Mouse (Mus musculus) neural tube, embryonic 14.5 days (tissue): ENCODE results near the gene Nfat5. TPM values are rescaled to one million over a fixed set of nuclear protein-coding genes. Genes with fewer than 3 reads are reported as not detected.

Experiments used
- ATAC-seq: fragments of 200-750 bp; cut with Nextera tagmentation; 2 replicates; pipeline ENCODE4 v1.8.0; 2017; ENCODE audit warnings: low read depth, mild to moderate bottlenecking, moderate TSS enrichment, moderate library complexity
- H3K27ac ChIP-seq: fragments of 300-500 bp; sonication (generic); 2 replicates; pipeline ENCODE4 v1.5.1; 2014; ENCODE audit warnings: low read depth, mild to moderate bottlenecking, control low read depth, low read length, moderate library complexity, mixed read lengths
- H3K27me3 ChIP-seq: fragments of 300-500 bp; sonication (generic); 2 replicates; pipeline ENCODE4 v1.6.1; 2014; ENCODE audit warnings: low read length; ENCODE audit not compliant: control insufficient read depth, insufficient read depth
- H3K36me3 ChIP-seq: fragments of 300-500 bp; sonication (generic); 2 replicates; pipeline ENCODE4 v1.6.1; 2014; ENCODE audit warnings: low read length, mixed read lengths; ENCODE audit not compliant: control insufficient read depth, insufficient read depth
- H3K4me1 ChIP-seq: fragments of 300-500 bp; sonication (generic); 2 replicates; pipeline ENCODE4 v1.6.1; 2014; ENCODE audit warnings: low read length; ENCODE audit not compliant: control insufficient read depth, insufficient read depth
- H3K4me2 ChIP-seq: fragments of 300-500 bp; sonication (generic); 2 replicates; pipeline ENCODE4 v1.6.1; 2014; ENCODE audit warnings: mild to moderate bottlenecking, low read depth, low read length, control low read depth
- H3K4me3 ChIP-seq: fragments of 300-500 bp; sonication (generic); 2 replicates; pipeline ENCODE4 v1.5.1; 2014; ENCODE audit warnings: low read depth, low read length, control low read depth, mixed read lengths
- H3K9ac ChIP-seq: fragments of 300-500 bp; sonication (generic); replicated peaks from 2 replicates; pipeline ENCODE4 v1.6.1; 2014; ENCODE audit warnings: low read depth, mild to moderate bottlenecking, control low read depth, low read length, mixed read lengths
- H3K9me3 ChIP-seq: fragments of 300-500 bp; sonication (generic); 2 replicates; pipeline ENCODE4 v1.6.1; 2016; ENCODE audit warnings: low read length; ENCODE audit not compliant: control insufficient read depth
- WGBS: fragments of 180-500 bp; shearing (Covaris S2); extraction: QIAGEN DNeasy Blood & Tissue Kit; methylation state at CpG from one replicate; pipeline ENCODE4 v1.1.7; 2014; 5-methylcytosine and 5-hydroxymethylcytosine counted together
- polyA plus RNA-seq: library from polyadenylated mRNA; unstranded; fragments of >200 nt; fragmentation: Nextera tagmentation; extraction: Ambion mirVana; gene quantifications from 2 replicates; pipeline ENCODE4 v1.2.1, GENCODE M21; 2014

The Nfat5 gene
- polyA plus RNA-seq, 1 experiment from 2014 or later: 15.7 TPM

DNA sequence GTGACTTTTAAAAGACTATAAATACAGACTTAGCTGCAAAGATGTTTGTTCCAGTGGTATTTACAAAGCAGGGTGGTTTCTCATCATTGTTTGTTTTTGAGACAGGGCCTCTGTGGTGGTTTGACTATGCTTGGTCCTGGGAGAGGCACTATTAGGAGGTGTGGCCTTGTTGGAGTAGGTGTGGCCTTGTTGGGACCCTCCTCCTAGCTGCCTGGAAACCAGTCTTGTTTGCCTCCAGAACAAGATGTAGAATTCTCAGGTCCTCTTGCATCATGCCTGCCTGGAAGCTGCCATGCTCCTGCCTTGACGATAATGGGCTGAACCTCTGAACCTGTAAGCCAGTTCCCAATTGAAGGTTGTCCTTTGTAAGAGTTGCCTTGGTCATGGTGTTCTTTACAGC lies 14.7 kb upstream of the Nfat5 start:
- H3K9me3 ChIP-seq: no peaks in the 10 kb centered on the region
- H3K27ac ChIP-seq: no peak overlapping the region
- 81% methylated on average over 1 of the region's 1 CpGs for WGBS
- no peaks in the 10 kb centered on the region for H3K27me3 ChIP-seq
- H3K4me1 ChIP-seq: no peaks in the 10 kb centered on the region
- no peak for ATAC-seq
- H3K4me3 ChIP-seq: no peak overlapping the region
- no peak overlapping the region for H3K9ac ChIP-seq
- H3K36me3 ChIP-seq: no peaks in the 10 kb centered on the region
- no peak overlapping the region for H3K4me2 ChIP-seq

DNA sequence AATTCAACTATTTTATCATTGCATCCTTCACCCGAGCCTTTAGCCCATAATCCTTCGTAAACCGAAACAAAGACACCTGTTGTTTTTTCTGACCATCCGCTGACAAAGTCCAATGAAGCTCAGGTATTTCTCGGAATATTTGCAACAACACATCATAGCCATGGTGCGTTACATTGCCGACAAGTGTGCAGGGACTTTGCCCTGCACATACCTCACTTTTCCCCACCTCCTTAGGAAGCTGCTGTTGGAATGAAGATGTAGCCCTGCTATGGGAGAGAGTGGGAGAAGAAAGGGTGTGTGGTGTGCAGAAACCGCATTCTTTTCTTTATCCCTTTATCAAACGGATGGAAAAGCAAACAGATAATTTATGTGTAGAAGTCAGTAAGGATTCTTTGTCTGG lies 6.6 kb upstream of the Nfat5 start:
- 79% methylated on average over 9 of the region's 9 CpGs for WGBS
- no peaks in the 10 kb centered on the region for H3K9me3 ChIP-seq

DNA sequence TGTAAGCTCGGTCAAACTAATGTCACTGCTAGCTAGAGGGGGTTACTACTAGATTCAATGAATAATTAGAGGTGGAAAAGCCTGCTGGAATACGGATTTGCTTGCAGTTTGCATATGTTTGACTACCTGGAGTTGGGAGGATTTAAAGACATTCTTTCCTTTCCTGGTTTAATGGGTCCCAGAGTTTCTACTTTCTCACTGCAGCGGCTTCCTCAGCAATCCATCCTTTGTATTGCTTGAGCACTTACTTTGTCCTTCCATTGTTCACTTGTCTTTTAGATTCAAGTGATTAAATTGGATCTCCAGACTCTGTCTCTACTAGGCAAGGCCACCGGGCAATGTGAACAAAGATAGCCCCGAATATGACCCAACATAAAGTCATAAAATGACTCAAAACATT lies 5.7 kb upstream of the Nfat5 start:
- Histone ChIP-seq H3K27ac (no peak overlapping the region), H3K36me3 (no peaks in the 10 kb centered on the region), H3K9me3 (no peaks in the 10 kb centered on the region), H3K4me3 (no peak overlapping the region), H3K9ac (no peak overlapping the region), H3K4me2 (no peak overlapping the region), H3K4me1 (no peaks in the 10 kb centered on the region), H3K27me3 (no peaks in the 10 kb centered on the region)
- WGBS: 47% methylated on average over 5 of the region's 5 CpGs
- ATAC-seq: no peak

More for the DNA sequence above, 6.6 kb upstream of the Nfat5 start:
- Histone ChIP-seq H3K4me2 (no peak overlapping the region), H3K27me3 (no peaks in the 10 kb centered on the region), H3K4me3 (no peak overlapping the region), H3K27ac (no peak overlapping the region), H3K36me3 (no peaks in the 10 kb centered on the region), H3K4me1 (no peaks in the 10 kb centered on the region), H3K9ac (no peak overlapping the region)
- ATAC-seq: no peak

DNA sequence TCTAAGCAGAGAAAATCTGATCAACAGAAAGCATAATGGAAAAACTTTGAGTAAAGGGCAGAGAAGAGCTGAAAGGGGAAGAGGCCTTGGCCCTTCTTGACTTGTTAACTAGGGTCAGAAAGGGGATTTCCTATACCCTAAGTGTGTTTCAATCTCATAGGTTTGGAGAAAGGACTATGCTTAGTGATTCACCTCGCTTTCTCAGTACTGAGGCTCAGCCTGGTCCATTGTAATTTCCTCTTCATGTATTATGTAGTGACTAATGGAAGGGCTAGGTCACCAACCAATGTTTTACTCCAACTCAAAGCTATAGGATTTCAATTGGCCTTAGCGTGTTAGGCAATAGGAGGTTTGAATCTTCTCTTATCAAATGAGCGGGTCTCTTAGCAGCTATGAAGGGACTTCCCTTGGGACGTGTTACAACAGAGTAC lies 2.1 kb upstream of the Nfat5 start:
- no peak for ATAC-seq
- Histone ChIP-seq H3K4me3 (no peak overlapping the region), H3K9me3 (no peaks in the 10 kb centered on the region), H3K27ac (no peak overlapping the region), H3K36me3 (no peaks in the 10 kb centered on the region), H3K9ac (no peak overlapping the region), H3K4me2 (no peak overlapping the region), H3K27me3 (no peaks in the 10 kb centered on the region; the same call in 1 of the 2 replicates), H3K4me1 (peaks cover 11% of the 10 kb centered on the region)
- 88% methylated on average over 4 of the region's 4 CpGs for WGBS

DNA sequence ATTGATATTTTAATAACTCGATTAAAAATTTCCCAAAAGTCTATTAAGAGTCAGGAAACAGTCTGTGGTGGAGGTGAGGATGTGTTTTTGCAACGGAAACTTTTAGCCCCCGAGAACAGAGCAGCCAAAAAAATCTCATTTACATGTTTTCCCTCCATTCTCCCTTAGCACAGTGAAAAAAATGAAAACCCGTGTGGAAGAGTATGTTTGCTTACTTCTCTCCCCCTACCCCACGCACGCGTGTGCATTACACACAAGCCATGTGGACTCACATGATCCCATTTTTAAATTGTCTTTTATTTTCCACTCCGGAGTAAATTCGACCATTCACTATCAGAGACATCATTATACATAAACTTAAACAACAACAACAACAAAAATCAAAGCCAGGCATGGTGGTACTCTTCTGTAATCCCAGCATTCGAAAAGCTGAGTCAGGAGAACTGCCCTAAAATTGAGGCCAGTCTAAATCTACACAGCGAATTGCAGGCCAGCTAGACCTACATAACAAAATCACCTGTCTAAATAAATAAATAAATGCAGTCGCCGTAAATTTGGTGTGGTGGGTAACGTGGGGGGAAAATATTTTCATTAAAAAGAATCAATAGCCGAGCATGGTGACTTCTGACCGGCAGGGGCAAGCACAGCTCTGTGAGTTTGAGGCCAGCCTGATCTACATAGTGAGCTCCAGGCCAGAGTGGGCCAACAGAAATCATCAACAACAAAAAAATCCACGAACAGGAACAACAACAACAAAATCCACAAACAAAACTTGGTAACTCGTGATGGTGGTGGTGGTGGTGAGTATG lies 947 bp upstream of the Nfat5 start:
- peak overlapping the region; percentile 90 for H3K27ac ChIP-seq
- H3K4me2 ChIP-seq: peak overlapping the region; percentile 42
- H3K4me1 ChIP-seq: peaks cover 15% of the 10 kb centered on the region
- peak; percentile 1; the same call in 1 of the 2 replicates for ATAC-seq
- H3K36me3 ChIP-seq: no peaks in the 10 kb centered on the region
- H3K9me3 ChIP-seq: no peaks in the 10 kb centered on the region
- peak overlapping the region; percentile 69 for H3K4me3 ChIP-seq
- 61% methylated on average over 18 of the region's 18 CpGs for WGBS
- peak overlapping the region; percentile 88 for H3K9ac ChIP-seq
- no peaks in the 10 kb centered on the region; the same call in 1 of the 2 replicates for H3K27me3 ChIP-seq

DNA sequence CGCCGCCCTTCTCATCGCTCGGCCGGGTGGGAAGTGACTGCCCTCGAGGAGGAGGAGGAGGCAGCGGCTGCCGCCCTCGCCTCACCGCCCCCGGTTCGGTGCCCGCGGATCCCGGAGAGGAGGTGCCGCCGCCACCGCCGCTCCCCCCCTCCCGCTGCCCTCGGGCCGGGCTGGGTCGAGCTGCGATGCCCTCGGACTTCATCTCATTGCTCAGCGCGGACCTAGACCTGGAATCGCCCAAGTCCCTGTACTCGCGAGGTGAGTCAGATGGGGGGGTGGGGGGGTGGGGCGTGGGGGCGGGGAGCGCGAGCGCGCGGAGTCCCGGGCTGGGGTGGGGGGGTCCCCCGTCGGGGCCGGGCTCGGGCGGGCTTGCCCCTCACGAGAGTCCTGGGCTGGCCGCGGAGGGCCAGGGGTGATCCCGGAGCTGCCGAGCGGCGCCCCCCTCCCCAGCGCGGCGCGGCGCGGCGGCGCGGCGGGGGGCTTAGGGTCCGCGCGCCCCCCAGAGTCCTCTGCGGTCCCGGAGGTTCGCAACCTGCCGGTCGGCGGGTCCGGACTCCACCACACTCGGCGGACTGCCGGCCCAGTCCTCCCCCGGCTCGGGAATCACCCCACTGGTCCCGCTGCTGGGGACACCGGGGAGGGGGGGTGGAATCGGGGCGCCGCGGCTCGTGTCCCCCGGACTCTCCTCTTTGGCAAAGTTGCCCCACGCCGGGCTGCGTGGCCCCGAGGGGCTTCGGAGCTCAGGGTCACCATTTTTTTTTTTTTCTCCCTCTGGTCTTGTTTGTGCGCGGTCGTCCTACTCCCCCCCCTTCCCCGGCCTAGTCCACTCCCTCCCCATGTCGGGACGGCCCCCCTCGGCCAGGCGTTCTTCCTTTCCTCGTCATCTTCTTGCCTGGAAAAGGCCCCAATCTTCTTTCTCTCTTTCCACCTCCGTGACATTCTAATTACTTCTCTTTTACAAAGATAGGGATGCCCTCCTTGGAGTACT lies 665 bp downstream of the Nfat5 start:
- ATAC-seq: peak; percentile 39; the same call in 1 of the 2 replicates
- under 1% methylated on average over 33 of the region's 98 CpGs for WGBS

DNA sequence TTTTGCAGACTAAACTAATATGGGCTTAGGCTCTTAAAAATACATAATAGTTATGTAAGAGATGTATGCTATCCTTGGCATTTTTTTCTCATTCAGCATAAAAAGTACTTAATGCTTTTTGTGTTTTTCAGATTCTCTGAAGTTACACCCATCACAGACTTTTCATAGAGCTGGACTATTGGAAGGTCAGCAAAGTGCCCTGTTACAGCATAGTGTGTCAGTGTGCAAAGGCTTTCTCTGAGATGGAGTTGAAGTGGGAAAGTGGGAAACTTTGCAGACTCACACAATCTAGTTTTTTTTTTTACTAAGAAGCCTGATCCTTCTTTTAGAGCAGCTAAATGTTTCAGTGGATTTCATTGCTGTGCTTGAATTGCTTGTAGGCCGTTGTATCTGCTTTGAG lies 2.2 kb downstream of the Nfat5 start:
- Histone ChIP-seq H3K4me3 (no peak overlapping the region), H3K9ac (no peak overlapping the region), H3K27me3 (no peaks in the 10 kb centered on the region; the same call in 1 of the 2 replicates), H3K4me1 (peaks cover 15% of the 10 kb centered on the region), H3K4me2 (0 out of 2 replicates have a peak overlapping the region, but pooled peaks have one; percentile 1), H3K9me3 (no peaks in the 10 kb centered on the region), H3K27ac (no peak overlapping the region), H3K36me3 (no peaks in the 10 kb centered on the region)
- 54% methylated on average over 1 of the region's 1 CpGs for WGBS
- no peak for ATAC-seq

More for the DNA sequence above, 665 bp downstream of the Nfat5 start:
- peak overlapping the region; percentile 69 for H3K4me3 ChIP-seq
- H3K9ac ChIP-seq: peak overlapping the region; percentile 88
- peaks cover 15% of the 10 kb centered on the region for H3K4me1 ChIP-seq
- H3K4me2 ChIP-seq: peak overlapping the region; percentile 50
- no peaks in the 10 kb centered on the region for H3K36me3 ChIP-seq
- peak overlapping the region; percentile 90 for H3K27ac ChIP-seq
- no peaks in the 10 kb centered on the region for H3K9me3 ChIP-seq
- no peaks in the 10 kb centered on the region; the same call in 1 of the 2 replicates for H3K27me3 ChIP-seq

DNA sequence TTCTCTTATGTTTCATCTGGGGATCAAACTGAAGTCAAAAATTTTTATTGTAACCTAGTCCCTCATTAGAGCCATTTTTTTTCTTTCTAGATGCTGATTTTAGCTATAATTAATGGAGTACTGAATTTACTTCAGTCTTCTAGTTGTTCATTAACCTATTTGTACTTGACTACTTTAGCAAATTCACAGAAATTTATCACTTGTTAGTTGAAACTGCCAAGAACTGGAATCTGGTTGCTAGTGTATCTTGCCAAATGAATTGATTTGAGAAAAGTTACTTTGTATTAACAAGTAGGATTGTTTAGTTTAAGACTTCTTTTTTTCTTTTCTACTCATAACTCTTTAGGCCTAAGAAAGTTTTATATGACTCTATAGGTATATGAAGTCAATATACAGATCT lies 18.6 kb downstream of the Nfat5 start:
- no peak overlapping the region for H3K4me3 ChIP-seq
- H3K9ac ChIP-seq: no peak overlapping the region
- ATAC-seq: no peak
- no peaks in the 10 kb centered on the region for H3K4me1 ChIP-seq
- no peak overlapping the region for H3K4me2 ChIP-seq
- no peaks in the 10 kb centered on the region for H3K36me3 ChIP-seq
- H3K27ac ChIP-seq: no peak overlapping the region
- no peaks in the 10 kb centered on the region for H3K9me3 ChIP-seq
- H3K27me3 ChIP-seq: no peaks in the 10 kb centered on the region
